Mouse (Mus musculus) layer of hippocampus, postnatal 14 days (tissue): Measurements from ENCODE around the gene Acot13. TPM values are rescaled to one million over a fixed set of nuclear protein-coding genes. Genes with fewer than 3 reads are reported as not detected.
"Not testable (repeated sequence)": the region's sequence is repeated elsewhere in the genome, so short reads cannot be mapped to it uniquely, and the experiment has no call there.

Experiments used
- DNase-seq, 2 experiments: peaks; one replicate each; pipeline ENCODE4 v3.0.0; 2021 to 2022; ENCODE audit warnings: low spot score in 2 of 2, mixed read lengths in 1 of 2
- total RNA-seq, 2 experiments: library from RNA; stranded (reverse); gene quantifications; 2 replicates each; pipeline ENCODE4 v1.2.3; 2021

Acot13 gene
- total RNA-seq, 2 experiments from 2014 or later, result 73.0 to 83.6 TPM

- DNase-seq, result no peak
Measured at GRCm38 (mm10) chr13:24791349-24791748, 40.0 kb downstream of the Acot13 start.

- DNase-seq, result no peak
Measured at GRCm38 (mm10) chr13:24787477-24787876, 43.9 kb downstream of the Acot13 start.

GRCm38 (mm10) chr13:24786014-24786490 lies 45.3 kb downstream of the Acot13 start:
- DNase-seq, result no peak

GRCm38 (mm10) chr13:24781916-24782315 lies 49.4 kb downstream of the Acot13 start:
- DNase-seq, result no peak

GRCm38 (mm10) chr13:24778706-24779380 lies 52.5 kb downstream of the Acot13 start:
- DNase-seq, result no peak

GRCm38 (mm10) chr13:24778026-24778425 lies 53.3 kb downstream of the Acot13 start:
- DNase-seq, result no peak

GRCm38 (mm10) chr13:24776146-24776844 lies 55.0 kb downstream of the Acot13 start:
- peak; percentile 12 to 65 for DNase-seq

- not testable (repeated sequence) for DNase-seq
Measured at GRCm38 (mm10) chr13:24771482-24771881, 59.9 kb downstream of the Acot13 start.

Other genes with a start within 250 kb of the Acot13 start
- gene Ripor2, start 249.4 kb downstream of the Acot13 start, total RNA-seq, result 10 to 100 TPM; 66.1 to 68.3 TPM
- not detected for gene Armh2, start 90.3 kb downstream of the Acot13 start, total RNA-seq
- gene Gmnn, start 69.6 kb downstream of the Acot13 start, total RNA-seq, result 1 to 10 TPM; 2.3 to 2.4 TPM
- gene BC005537, start 29.9 kb downstream of the Acot13 start, total RNA-seq, result 100 to 1,000 TPM; 192 to 199 TPM
- gene Tdp2, start 139 bp upstream of the Acot13 start, total RNA-seq, result 10 to 100 TPM; 22.8 to 23.2 TPM
- 10 to 100 TPM; 27.8 to 28.1 TPM for gene D130043K22Rik, start 13.6 kb upstream of the Acot13 start, total RNA-seq
- 10 to 100 TPM; 69.4 to 71.2 TPM for gene Aldh5a1, start 106.1 kb upstream of the Acot13 start, total RNA-seq
- 10 to 100 TPM; 12.6 to 14.1 TPM for gene Gpld1, start 111.6 kb upstream of the Acot13 start, total RNA-seq
- 10 to 100 TPM; 60.4 to 62.1 TPM for gene Mrs2, start 188.8 kb upstream of the Acot13 start, total RNA-seq
- gene Dcdc2a, start 224.5 kb upstream of the Acot13 start, total RNA-seq, result 10 to 100 TPM in 1 of 2 experiments, 1 to 10 TPM in 1; 9.5 to 10.4 TPM